Mouse (Mus musculus) thymus, adult 2 months (tissue): ENCODE results near the gene Inafm2.

Experiments used
- CTCF ChIP-seq: fragments of 200-500 bp; IDR thresholded peaks from 2 replicates; pipeline ENCODE4 v1.5.1; 2012; ENCODE audit warnings: mild to moderate bottlenecking, control low read depth, low read length, moderate library complexity, borderline replicate concordance; ENCODE audit not compliant: control insufficient read depth, poor library complexity, insufficient read depth; ENCODE audit errors: extremely low read depth
- POLR2A ChIP-seq: fragments of 200-500 bp; IDR thresholded peaks from 2 replicates; pipeline ENCODE4 v1.6.1; 2012; ENCODE audit warnings: mild to moderate bottlenecking, low read length, control low read depth, moderate library complexity; ENCODE audit not compliant: control insufficient read depth, poor library complexity, insufficient read depth; ENCODE audit errors: extremely low read depth

GRCm38 (mm10) chr2:118779065-118779464 lies 33.5 kb downstream of the Inafm2 start:
- TF ChIP-seq CTCF (no peak), POLR2A (no peak)
